Mouse (Mus musculus): ENCODE data around the gene 4930558C23Rik.
"Not testable (repeated sequence)": the region's sequence is repeated elsewhere in the genome, so short reads cannot be mapped to it uniquely, and the experiment has no call there.

Gene 4930558C23Rik

DNA sequence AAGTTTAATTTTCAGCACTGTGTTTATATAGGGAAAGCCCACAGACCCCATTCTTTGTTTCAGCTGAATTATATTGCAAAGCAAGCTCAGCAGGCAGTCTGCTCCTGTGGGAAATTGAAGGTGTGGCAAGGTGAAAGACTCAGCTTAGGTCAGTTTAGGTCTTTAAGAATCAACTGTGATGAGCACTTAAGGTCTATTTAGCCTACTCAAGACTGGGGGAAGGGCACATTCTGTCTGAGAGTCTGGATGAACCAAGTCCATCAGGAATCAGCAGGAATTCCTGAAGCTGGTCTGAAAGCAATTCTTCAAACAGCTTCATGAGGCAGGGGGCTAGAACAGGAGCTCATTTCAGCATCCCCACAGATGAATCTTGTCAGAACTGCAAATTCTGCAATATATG lies 32.5 kb downstream of the 4930558C23Rik start:
- DNase-seq: no peak

DNA sequence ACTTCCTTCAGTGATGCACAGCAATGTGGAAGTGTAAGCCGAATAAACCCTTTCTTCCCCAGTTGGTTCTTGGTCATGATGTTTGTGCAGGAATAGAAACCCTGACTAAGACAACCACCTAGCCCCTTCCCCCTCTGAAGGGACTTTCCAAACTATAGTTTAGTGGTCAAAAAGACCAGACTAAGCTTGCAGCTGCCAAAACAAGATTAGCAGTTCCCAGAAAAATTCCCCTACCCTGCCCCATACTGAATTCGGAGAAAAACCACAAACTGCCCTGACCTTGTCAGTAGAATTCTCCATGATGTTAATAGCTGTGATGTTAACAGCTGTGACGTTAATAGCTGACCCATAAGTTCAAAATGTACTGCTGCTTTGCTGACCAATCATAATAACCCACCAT lies 42.4 kb downstream of the 4930558C23Rik start:
- not testable (repeated sequence) for DNase-seq

- no peak for DNase-seq
Observed at GRCm38 (mm10) chr3:95357746-95358145, 44.9 kb downstream of the 4930558C23Rik start.

DNA sequence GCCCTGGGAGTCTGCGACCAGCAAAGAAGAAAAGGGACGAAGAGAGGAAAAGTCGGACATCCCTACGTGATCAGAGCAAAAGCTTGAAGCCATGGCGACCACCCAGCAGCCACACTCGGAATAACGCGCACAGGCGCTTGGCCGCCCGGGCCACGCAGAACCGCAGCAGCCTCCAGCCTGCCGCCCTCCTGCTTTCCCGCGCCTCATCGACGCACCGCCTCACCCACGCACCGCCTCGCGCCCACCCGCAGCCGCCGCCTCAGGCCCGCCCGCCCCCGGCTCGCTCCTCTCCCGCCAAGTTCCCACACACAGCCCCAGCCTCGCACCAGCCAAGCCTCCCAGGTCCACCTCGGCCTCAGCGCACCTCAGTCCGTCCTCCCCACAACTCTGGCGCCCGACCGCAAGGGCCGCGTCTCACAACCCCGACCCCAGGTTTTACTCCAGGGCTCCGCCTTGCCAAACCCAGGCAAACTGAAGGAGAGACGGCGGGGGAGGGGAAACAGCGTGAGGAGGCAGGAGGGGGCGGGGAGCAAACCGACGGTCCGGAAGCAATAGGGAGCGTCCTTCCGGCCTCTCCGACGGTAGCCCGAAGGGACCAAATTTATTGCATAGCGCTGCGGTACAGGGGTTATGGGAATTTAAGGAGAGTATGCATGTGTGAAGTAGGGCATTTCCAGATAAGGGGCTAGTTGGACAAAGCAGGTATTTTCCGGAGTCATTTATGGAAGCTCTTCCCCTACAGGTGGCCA lies 45.8 kb downstream of the 4930558C23Rik start, which contains the start of gene Setdb1:
Gene Setdb1 (minus strand): TSS at position 502 of the 749 bp plus-strand sequence.
- DNase-seq: peak; percentile 95 to 96

GRCm38 (mm10) chr3:95355911-95356544 lies 46.6 kb downstream of the 4930558C23Rik start:
- DNase-seq: not testable (repeated sequence)

- DNase-seq: peak in 1 of 2 experiments; percentile 17
Observed at GRCm38 (mm10) chr3:95349491-95349890, 53.1 kb downstream of the 4930558C23Rik start.

DNA sequence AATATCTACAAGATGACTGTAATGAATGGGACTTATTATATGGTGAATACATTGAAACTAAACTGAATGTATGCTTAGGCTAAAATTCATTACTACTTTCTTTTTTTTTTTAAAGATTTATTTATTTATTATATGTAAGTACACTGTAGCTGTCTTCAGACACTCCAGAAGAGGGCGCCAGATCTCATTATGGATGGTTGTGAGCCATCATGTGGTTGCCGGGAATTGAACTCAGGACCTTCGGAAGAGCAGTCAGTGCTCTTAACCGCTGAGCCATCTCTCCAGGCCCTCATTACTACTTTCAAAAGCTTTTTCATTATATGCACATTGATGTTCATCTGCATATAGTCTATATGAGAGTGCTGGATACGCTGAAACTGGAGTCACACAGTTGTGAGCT lies 54.3 kb downstream of the 4930558C23Rik start:
- DNase-seq: not testable (repeated sequence)

DNA sequence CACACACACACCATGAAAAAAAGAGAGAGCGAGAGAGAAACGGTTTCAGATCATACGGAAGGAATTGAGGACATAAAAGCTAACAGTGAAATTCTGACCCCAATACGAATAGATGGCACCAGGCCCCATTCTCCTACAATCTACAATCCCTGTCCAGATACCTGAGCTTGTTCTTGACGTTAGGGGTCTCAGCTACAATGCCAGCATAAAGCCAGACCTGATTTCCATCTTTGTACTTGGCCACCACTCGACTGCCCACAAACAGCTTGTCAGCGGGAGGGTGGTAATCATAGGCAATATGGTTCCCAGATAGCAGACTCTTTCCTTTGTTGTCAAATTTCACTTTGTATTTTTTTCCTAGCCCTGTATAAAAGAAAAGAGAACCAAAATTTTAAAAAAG lies 56.2 kb downstream of the 4930558C23Rik start:
- no peak for DNase-seq

DNA sequence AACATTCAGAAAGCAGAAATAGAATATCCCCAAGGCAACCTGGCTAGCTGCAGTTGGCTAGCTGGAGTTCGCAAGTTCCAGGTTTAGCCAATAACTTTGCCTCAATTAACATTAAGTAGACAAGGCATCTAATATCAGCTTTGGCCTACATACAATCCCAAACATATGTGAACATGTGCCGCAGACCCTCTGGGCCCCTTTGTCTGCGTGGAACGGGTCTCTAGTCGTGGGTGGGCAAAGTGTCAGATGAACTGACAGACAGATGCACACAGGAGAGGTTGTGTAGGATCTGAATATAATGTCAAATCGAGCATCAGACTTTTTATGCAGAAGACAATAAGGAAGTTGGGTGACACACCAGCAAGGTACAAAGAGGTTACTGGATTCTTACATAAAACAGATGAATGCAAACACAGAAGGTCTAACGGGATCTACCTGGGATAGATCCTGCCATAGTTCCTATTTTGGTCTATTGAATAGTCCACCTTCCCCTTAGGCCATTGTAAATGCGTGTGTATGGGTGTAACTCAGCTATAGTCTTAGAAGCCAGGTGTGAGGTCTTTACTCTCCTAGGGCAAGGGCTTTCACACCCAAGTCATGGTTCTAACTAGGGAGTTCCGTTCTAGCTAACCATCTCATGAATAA lies 59.2 kb downstream of the 4930558C23Rik start:
- DNase-seq: not testable (repeated sequence)

GRCm38 (mm10) chr3:95338251-95338650 lies 64.4 kb downstream of the 4930558C23Rik start:
- no peak for DNase-seq

GRCm38 (mm10) chr3:95337345-95337744 lies 65.3 kb downstream of the 4930558C23Rik start:
- no peak for DNase-seq
